Mouse (Mus musculus) E14TG2a.4 (cell line): ENCODE measurements around the gene 1700029P11Rik.

Experiments
- CTCF ChIP-seq: conservative IDR thresholded peaks from 2 replicates; pipeline ENCODE4 v1.5.1; 2014; ENCODE audit warnings: low read length
- NANOG ChIP-seq: IDR thresholded peaks from 2 replicates; pipeline ENCODE4 v1.6.1; 2014; ENCODE audit warnings: borderline replicate concordance, low read length, mixed read lengths
- POU5F1 ChIP-seq: IDR thresholded peaks from 2 replicates; pipeline ENCODE4 v1.6.1; 2014; ENCODE audit warnings: low read length, borderline replicate concordance

DNA sequence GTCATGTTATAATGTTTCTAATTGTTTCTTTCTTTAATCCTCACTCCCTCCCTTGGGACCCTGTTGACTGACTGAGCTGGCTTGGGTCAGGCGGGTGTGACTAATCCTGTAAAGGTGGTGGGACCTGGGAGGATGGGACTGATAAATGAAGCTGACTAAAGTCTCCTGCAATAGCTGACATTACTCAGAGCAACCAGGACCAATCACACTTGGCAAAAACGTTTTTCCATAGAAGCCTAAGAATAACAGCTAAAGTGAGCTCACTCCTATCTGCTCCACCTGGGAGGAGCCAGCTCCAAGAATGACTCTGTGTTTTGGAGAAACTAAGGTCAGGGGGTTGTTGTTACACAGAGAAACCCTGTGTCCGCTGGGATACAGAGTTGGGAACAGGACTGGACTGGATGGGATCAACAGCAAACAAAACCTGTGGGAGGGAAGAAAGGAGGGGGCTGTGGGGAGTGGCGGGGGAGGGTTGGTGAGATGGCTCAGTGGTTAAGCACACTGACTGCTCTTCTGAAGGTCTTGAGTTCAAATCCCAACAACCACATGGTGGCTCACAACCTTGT is 15.3 kb upstream of the 1700029P11Rik start:
- TF ChIP-seq CTCF (no peak), NANOG (no peak), POU5F1 (no peak)
